Mouse (Mus musculus): ENCODE measurements around the gene Olfr461.
"Not testable (repeated sequence)": the region's sequence is repeated elsewhere in the genome, so short reads cannot be mapped to it uniquely, and the experiment has no call there.

The Olfr461 gene

GRCm38 (mm10) chr6:40554950-40555349 lies at the start of gene Olfr461:
Gene Olfr461 (minus strand): TSS chr6:40555050.
- no peak for DNase-seq (ENCODE audit: low read depth)

GRCm38 (mm10) chr6:40598546-40598945 lies 43.7 kb upstream of the Olfr461 start:
- DNase-seq (ENCODE audit: low read depth), result not testable (repeated sequence)

GRCm38 (mm10) chr6:40594804-40595550 lies 40.1 kb upstream of the Olfr461 start:
- no peak for DNase-seq (ENCODE audit: low read depth)

- DNase-seq (ENCODE audit: low read depth), result no peak
Measured at GRCm38 (mm10) chr6:40588346-40588745, 33.5 kb upstream of the Olfr461 start.

- DNase-seq (ENCODE audit: low read depth), result no peak
Measured at GRCm38 (mm10) chr6:40585645-40586044, 30.8 kb upstream of the Olfr461 start, which contains the start of gene Clec5a. Gene Clec5a (minus strand): TSS chr6:40585821.

- DNase-seq (ENCODE audit: low read depth), result no peak
Measured at GRCm38 (mm10) chr6:40584336-40584735, 29.5 kb upstream of the Olfr461 start.

GRCm38 (mm10) chr6:40576305-40576704 lies 21.5 kb upstream of the Olfr461 start:
- no peak for DNase-seq (ENCODE audit: low read depth)

GRCm38 (mm10) chr6:40573618-40574017 lies 18.8 kb upstream of the Olfr461 start:
- DNase-seq (ENCODE audit: low read depth), result no peak

- no peak for DNase-seq (ENCODE audit: low read depth)
Measured at GRCm38 (mm10) chr6:40569187-40569586, 14.3 kb upstream of the Olfr461 start, which contains the start of gene Olfr460. Gene Olfr460 (plus strand): TSS chr6:40569487.

GRCm38 (mm10) chr6:40544690-40545089 lies 10.2 kb downstream of the Olfr461 start:
- no peak for DNase-seq (ENCODE audit: low read depth)

GRCm38 (mm10) chr6:40519408-40519807 lies 35.4 kb downstream of the Olfr461 start, which contains the start of gene Prss37:
Gene Prss37 (minus strand): TSS chr6:40519508.
- no peak for DNase-seq (ENCODE audit: low read depth)

- no peak for DNase-seq (ENCODE audit: low read depth)
Measured at GRCm38 (mm10) chr6:40493229-40493628, 61.6 kb downstream of the Olfr461 start, which contains the start of gene Tas2r108. Gene Tas2r108 (plus strand): TSS chr6:40493529.
